Mouse (Mus musculus): ENCODE data around the gene Hyal3.
"Not testable (repeated sequence)": the region's sequence is repeated elsewhere in the genome, so short reads cannot be mapped to it uniquely, and the experiment has no call there.

GRCm38 (mm10) chr9:107573774-107574173 is 6.8 kb upstream of the Hyal3 start:
- not testable (repeated sequence) for TF ChIP-seq MAFK (IDR thresholded peaks at IDR 0.05; ENCODE audit: insufficient read depth, low read depth, low read length); CHD2 (IDR thresholded peaks at IDR 0.05; ENCODE audit: low read depth, low read length); ZC3H11A (IDR thresholded peaks at IDR 0.05; ENCODE audit: borderline replicate concordance, low read depth, low read length); HCFC1 (IDR thresholded peaks at IDR 0.05; ENCODE audit: borderline replicate concordance, insufficient read depth, low read length)

Measured in ES-E14 (cell line).